Mouse (Mus musculus) 3134 (cell line): ENCODE results near the gene Dnase1l3.

ENCODE experiments used
- DNase-seq: peaks from one replicate; pipeline ENCODE4 v3.0.0-alpha.2; 2011; ENCODE audit warnings: low spot score; ENCODE audit not compliant: insufficient read length; ENCODE audit errors: extremely low read depth

Gene Dnase1l3

GRCm38 (mm10) chr14:7994271-7994767 is at the start of gene Dnase1l3:
TSS of gene Dnase1l3 (minus strand) at chr14:7994573.
- no peak for DNase-seq

- DNase-seq, result no peak
Observed at GRCm38 (mm10) chr14:8042577-8042976, 48.2 kb upstream of the Dnase1l3 start.

- no peak for DNase-seq
Observed at GRCm38 (mm10) chr14:8042120-8042519, 47.7 kb upstream of the Dnase1l3 start.

- no peak for DNase-seq
Observed at GRCm38 (mm10) chr14:8040911-8041678, 46.7 kb upstream of the Dnase1l3 start.

GRCm38 (mm10) chr14:8040179-8040578 is 45.8 kb upstream of the Dnase1l3 start:
- DNase-seq, result no peak

- DNase-seq, result peak; percentile 33
Observed at GRCm38 (mm10) chr14:8038791-8039448, 44.5 kb upstream of the Dnase1l3 start.

GRCm38 (mm10) chr14:8038150-8038549 is 43.8 kb upstream of the Dnase1l3 start:
- DNase-seq, result no peak

GRCm38 (mm10) chr14:8036406-8036805 is 42.0 kb upstream of the Dnase1l3 start:
- no peak for DNase-seq

- no peak for DNase-seq
Observed at GRCm38 (mm10) chr14:8035951-8036350, 41.6 kb upstream of the Dnase1l3 start.

GRCm38 (mm10) chr14:8034561-8034960 is 40.2 kb upstream of the Dnase1l3 start:
- DNase-seq, result no peak

GRCm38 (mm10) chr14:8032087-8032944 is 37.9 kb upstream of the Dnase1l3 start:
- DNase-seq, result no peak

GRCm38 (mm10) chr14:8030535-8030934 is 36.2 kb upstream of the Dnase1l3 start:
- no peak for DNase-seq

GRCm38 (mm10) chr14:8029752-8030151 is 35.4 kb upstream of the Dnase1l3 start:
- no peak for DNase-seq

GRCm38 (mm10) chr14:8028086-8028485 is 33.7 kb upstream of the Dnase1l3 start:
- DNase-seq, result no peak

GRCm38 (mm10) chr14:8026769-8027531 is 32.6 kb upstream of the Dnase1l3 start:
- DNase-seq, result no peak

GRCm38 (mm10) chr14:8024936-8025335 is 30.6 kb upstream of the Dnase1l3 start:
- DNase-seq, result no peak

- no peak for DNase-seq
Observed at GRCm38 (mm10) chr14:8024469-8024868, 30.1 kb upstream of the Dnase1l3 start.

GRCm38 (mm10) chr14:8020546-8020945 is 26.2 kb upstream of the Dnase1l3 start:
- no peak for DNase-seq

- DNase-seq, result no peak
Observed at GRCm38 (mm10) chr14:8020011-8020410, 25.6 kb upstream of the Dnase1l3 start.

GRCm38 (mm10) chr14:8016951-8017350 is 22.6 kb upstream of the Dnase1l3 start:
- DNase-seq, result no peak
